Mouse (Mus musculus): ENCODE measurements around the gene Vps8. TPM values are rescaled to one million over a fixed set of nuclear protein-coding genes. Genes with fewer than 3 reads are reported as not detected.
A peak's percentile ranks its signal among the peaks of the same experiment; 100 is the strongest.
"Not testable (repeated sequence)": the region's sequence is repeated elsewhere in the genome, so short reads cannot be mapped to it uniquely, and the experiment has no call there.

The Vps8 gene
- total RNA-seq, 4 experiments from 2014 or later, result 19.5 to 29.1 (median 23.9) TPM

DNA sequence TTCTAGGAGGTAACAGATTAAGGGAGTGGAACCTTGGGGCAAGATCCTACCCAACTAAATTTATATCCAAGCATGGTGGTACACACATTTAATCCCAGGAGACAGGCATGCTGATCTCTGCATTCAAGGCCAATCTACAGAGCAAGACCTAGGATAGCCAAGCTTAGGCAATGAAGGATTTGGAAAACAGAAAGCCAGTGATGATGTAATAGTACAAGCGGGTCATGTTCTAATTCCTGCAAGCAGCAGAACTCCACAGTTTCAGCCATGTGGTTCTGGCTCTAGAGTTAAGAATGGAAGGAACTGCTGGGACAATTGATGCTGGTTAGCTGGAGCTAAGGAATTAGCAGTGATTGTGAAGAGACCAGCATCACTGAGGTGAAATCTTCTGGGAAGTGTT lies 250.7 kb downstream of the Vps8 start:
- DNase-seq, result not testable (repeated sequence)

DNA sequence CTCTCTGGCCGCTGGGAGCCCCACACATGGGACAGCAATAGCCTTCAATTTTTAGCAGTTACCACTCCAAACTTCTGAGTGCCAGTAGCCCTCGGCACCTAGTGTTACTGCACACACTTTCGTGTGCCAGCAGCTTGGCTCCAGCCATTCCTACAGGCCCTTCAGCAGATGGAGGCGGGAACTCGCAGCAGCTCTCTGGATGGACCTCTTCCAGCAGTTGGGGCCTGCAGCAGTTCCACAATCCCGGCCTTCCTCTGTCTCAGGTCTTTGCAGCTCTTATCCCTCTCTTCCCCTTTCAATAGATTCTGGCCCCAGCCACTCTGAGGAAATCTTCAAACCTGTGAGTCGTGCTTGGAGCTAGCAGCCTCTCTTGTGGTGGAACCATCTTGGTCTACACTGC lies 253.9 kb downstream of the Vps8 start:
- no peak for DNase-seq

DNA sequence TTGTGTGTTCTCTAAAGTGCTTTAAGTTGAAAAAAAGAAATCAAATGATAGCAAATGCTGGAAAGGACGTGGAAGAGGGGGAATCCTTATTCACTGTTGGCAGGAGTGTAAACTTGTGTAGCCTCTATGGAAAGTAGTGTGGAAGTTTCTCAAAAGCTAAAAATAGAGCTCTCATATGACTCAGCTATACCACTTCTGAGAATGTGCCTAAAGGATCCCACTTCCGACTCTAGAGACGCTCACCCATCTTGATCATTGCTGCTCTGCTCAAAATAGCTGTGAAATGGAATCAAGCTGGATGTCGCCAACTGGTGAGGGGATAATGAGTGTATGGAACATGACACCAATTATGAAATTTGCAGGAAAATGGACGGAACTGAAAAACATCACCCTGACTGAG lies 264.5 kb downstream of the Vps8 start:
- DNase-seq, result no peak

DNA sequence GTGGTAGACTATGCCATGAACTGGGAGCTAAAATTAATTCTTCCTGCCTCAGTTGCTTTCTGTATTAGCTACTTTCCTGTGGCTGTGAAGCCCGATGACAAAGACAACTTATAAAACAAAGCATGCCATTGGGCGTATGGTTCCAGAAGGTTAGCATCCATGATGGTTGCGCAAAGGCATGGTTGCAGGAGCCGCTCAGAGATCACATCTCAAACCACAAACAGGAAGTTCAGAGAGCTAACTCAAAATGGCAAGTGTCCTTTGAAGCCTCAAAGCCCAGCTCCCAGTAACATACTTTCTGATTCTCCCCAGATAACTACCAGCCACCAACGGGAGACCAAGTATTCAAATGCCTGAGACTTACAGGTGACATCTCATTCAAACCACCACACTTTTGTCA lies 266.2 kb downstream of the Vps8 start:
- no peak for DNase-seq

DNA sequence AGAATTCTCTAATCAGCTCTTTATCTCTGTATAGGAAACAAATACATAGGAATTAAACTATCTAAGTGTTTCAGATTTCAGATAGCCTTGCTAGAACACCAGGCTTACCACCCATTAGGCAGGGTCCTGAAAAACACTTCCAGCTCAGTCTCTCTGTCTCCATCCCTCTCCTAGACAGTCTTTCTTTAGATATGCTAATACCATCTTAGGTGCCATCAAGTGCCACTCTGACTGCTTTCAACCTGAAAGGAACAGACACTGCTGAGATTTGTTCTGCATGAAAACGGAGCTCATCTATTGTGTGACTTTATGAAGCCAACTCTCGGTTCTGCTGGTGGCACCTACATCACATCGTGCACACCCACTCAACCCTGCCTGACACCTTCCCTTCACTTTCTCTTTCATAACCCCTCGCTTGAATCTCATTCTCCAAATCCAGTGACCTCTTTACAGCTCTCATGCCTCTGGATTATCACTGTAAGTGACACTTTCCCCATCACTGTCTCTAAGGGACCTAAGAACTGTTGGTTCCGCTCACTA lies 267.4 kb downstream of the Vps8 start:
- no peak for DNase-seq

DNA sequence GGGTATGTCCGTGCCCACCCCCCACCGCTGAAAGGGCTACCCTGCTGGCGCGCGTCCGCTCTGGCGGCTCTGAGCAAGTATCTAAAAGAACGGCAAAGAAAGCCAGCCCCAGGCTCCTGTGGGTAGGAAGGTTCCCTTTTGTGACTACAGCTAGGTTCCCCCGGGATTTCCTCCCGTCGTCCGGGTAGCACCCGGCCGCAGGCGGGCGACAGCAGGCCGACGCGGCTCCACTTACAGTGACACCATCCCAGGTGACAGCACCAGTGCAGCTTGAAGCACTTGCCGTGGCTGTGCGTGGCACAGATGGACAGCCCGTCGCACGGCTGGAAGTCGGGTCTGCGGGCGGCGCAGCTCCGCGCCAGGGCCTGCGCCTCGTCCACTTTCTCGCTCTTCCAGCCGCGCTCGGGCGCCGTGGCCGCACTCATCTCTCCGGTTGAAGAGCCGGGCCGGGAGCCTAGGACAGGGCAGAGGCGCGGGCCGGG lies 271.1 kb downstream of the Vps8 start:
- DNase-seq, result peak; percentile 42

Other genes starting within 250 kb of the Vps8 start
- 1 to 10 TPM; 1.3 to 2.3 (median 1.7) TPM for gene Ephb3, start 218.4 kb upstream of the Vps8 start, total RNA-seq (2022)